Mouse (Mus musculus) thymus, postnatal 36 days (tissue): ENCODE data around the gene Grem2.

ENCODE experiments used
- DNase-seq, 2 experiments: peaks; one replicate each; pipeline ENCODE4 v3.0.0; 2022; ENCODE audit warnings: mixed read lengths in 2 of 2

The Grem2 gene

GRCm38 (mm10) chr1:174921298-174921955, at the start of gene Grem2:
Gene Grem2 (minus strand): TSS chr1:174921819.
- DNase-seq: no peak

GRCm38 (mm10) chr1:174959837-174960236, 38.2 kb upstream of the Grem2 start:
- DNase-seq: no peak

GRCm38 (mm10) chr1:174931003-174931619, 9.5 kb upstream of the Grem2 start:
- DNase-seq: no peak

GRCm38 (mm10) chr1:174929459-174930181, 8.0 kb upstream of the Grem2 start:
- DNase-seq: no peak

GRCm38 (mm10) chr1:174918949-174919348, 2.7 kb downstream of the Grem2 start:
- no peak for DNase-seq

- no peak for DNase-seq
Measured at GRCm38 (mm10) chr1:174918236-174918870, 3.3 kb downstream of the Grem2 start.

- no peak for DNase-seq
Measured at GRCm38 (mm10) chr1:174909834-174910233, 11.8 kb downstream of the Grem2 start.

GRCm38 (mm10) chr1:174908232-174908631, 13.4 kb downstream of the Grem2 start:
- no peak for DNase-seq

- no peak for DNase-seq
Measured at GRCm38 (mm10) chr1:174907637-174908036, 14.0 kb downstream of the Grem2 start.

GRCm38 (mm10) chr1:174902755-174903154, 18.9 kb downstream of the Grem2 start:
- DNase-seq: no peak

- no peak for DNase-seq
Measured at GRCm38 (mm10) chr1:174892471-174892870, 29.1 kb downstream of the Grem2 start.

- DNase-seq: no peak
Measured at GRCm38 (mm10) chr1:174888684-174889405, 32.8 kb downstream of the Grem2 start.

- DNase-seq: no peak
Measured at GRCm38 (mm10) chr1:174888073-174888472, 33.5 kb downstream of the Grem2 start.

- DNase-seq: no peak
Measured at GRCm38 (mm10) chr1:174882496-174882895, 39.1 kb downstream of the Grem2 start.

GRCm38 (mm10) chr1:174875173-174875572, 46.4 kb downstream of the Grem2 start:
- DNase-seq: no peak

- no peak for DNase-seq
Measured at GRCm38 (mm10) chr1:174860407-174861118, 61.1 kb downstream of the Grem2 start.

GRCm38 (mm10) chr1:174856188-174856587, 65.4 kb downstream of the Grem2 start:
- DNase-seq: no peak

GRCm38 (mm10) chr1:174844786-174845185, 76.8 kb downstream of the Grem2 start:
- no peak for DNase-seq

- no peak for DNase-seq
Measured at GRCm38 (mm10) chr1:174836861-174837260, 84.8 kb downstream of the Grem2 start.

- DNase-seq: no peak
Measured at GRCm38 (mm10) chr1:174826562-174826961, 95.1 kb downstream of the Grem2 start.

- DNase-seq: no peak
Measured at GRCm38 (mm10) chr1:174811846-174812245, 109.8 kb downstream of the Grem2 start.

GRCm38 (mm10) chr1:174788617-174789016, 133.0 kb downstream of the Grem2 start:
- DNase-seq: no peak
